Mouse (Mus musculus) c-Kit-positive CD71-negative TER-119-negative erythroid progenitor cells, embryonic 14.5 days (primary cell): ENCODE data around the gene Nop16.
A peak's percentile ranks its signal among the peaks of the same experiment; 100 is the strongest.

Experiments used
- DNase-seq: peaks from one replicate; pipeline ENCODE4 v3.0.0-alpha.2; 2013; ENCODE audit warnings: low read depth

Nop16 gene

GRCm38 (mm10) chr13:54596107-54596690 lies 6.3 kb upstream of the Nop16 start:
- DNase-seq, result no peak

GRCm38 (mm10) chr13:54593617-54594016 lies 3.7 kb upstream of the Nop16 start:
- DNase-seq, result no peak

- no peak for DNase-seq
Observed at GRCm38 (mm10) chr13:54591776-54592356, 2.0 kb upstream of the Nop16 start.

- no peak for DNase-seq
Observed at GRCm38 (mm10) chr13:54589414-54589995, 385 bp downstream of the Nop16 start.

- DNase-seq, result no peak
Observed at GRCm38 (mm10) chr13:54585831-54586230, 4.1 kb downstream of the Nop16 start.

- no peak for DNase-seq
Observed at GRCm38 (mm10) chr13:54582860-54583259, 7.0 kb downstream of the Nop16 start.

GRCm38 (mm10) chr13:54582126-54582525 lies 7.8 kb downstream of the Nop16 start:
- DNase-seq, result no peak

- no peak for DNase-seq
Observed at GRCm38 (mm10) chr13:54581385-54581784, 8.5 kb downstream of the Nop16 start.

GRCm38 (mm10) chr13:54577652-54578507 lies 12.0 kb downstream of the Nop16 start:
- no peak for DNase-seq

- DNase-seq, result no peak
Observed at GRCm38 (mm10) chr13:54575489-54575888, 14.4 kb downstream of the Nop16 start.

GRCm38 (mm10) chr13:54574854-54575481 lies 14.9 kb downstream of the Nop16 start, which contains the start of gene Arl10:
Arl10 (plus strand) TSS chr13:54575015.
- DNase-seq, result no peak

- no peak for DNase-seq
Observed at GRCm38 (mm10) chr13:54572621-54573020, 17.3 kb downstream of the Nop16 start.

- DNase-seq, result no peak
Observed at GRCm38 (mm10) chr13:54571637-54572036, 18.3 kb downstream of the Nop16 start.

GRCm38 (mm10) chr13:54570736-54571135 lies 19.2 kb downstream of the Nop16 start:
- DNase-seq, result no peak

- DNase-seq, result no peak
Observed at GRCm38 (mm10) chr13:54569282-54569681, 20.6 kb downstream of the Nop16 start.

GRCm38 (mm10) chr13:54568380-54568779 lies 21.5 kb downstream of the Nop16 start:
- no peak for DNase-seq

GRCm38 (mm10) chr13:54565594-54566345 lies 24.1 kb downstream of the Nop16 start:
- no peak for DNase-seq

- peak; percentile 89 for DNase-seq
Observed at GRCm38 (mm10) chr13:54565201-54565581, 24.7 kb downstream of the Nop16 start, which contains the start of gene 4833439L19Rik. 4833439L19Rik (minus strand) TSS chr13:54565435.

GRCm38 (mm10) chr13:54564232-54565200 lies 25.4 kb downstream of the Nop16 start:
- DNase-seq, result no peak

- no peak for DNase-seq
Observed at GRCm38 (mm10) chr13:54562562-54562961, 27.3 kb downstream of the Nop16 start.
